Mouse (Mus musculus) CH12.LX (cell line): ENCODE measurements around the gene Wdr63. TPM values are rescaled to one million over a fixed set of nuclear protein-coding genes. Genes with fewer than 3 reads are reported as not detected.

Source experiments
- DNase-seq: peaks from one replicate; pipeline ENCODE4 v3.0.0-alpha.2; 2013; ENCODE audit errors: extremely low read depth
- H3K27ac ChIP-seq: 2 replicates; pipeline ENCODE4 v1.5.1; 2012; ENCODE audit warnings: low read depth, mild to moderate bottlenecking, control low read depth, moderate library complexity; ENCODE audit not compliant: insufficient read depth
- H3K27me3 ChIP-seq: replicated peaks from 2 replicates; pipeline ENCODE3; 2012; ENCODE audit warnings: inconsistent platforms
- H3K36me3 ChIP-seq, 2 experiments: replicated peaks in 1 of 2; 2 replicates each; pipeline versions ENCODE3 to v1.6.1; 2012; ENCODE audit warnings: inconsistent platforms in 1 of 2, low read length in 1 of 2, mild to moderate bottlenecking in 1 of 2, mixed read lengths in 1 of 2, moderate library complexity in 1 of 2; ENCODE audit not compliant: control insufficient read depth in 1 of 2, insufficient read depth in 1 of 2
- H3K4me1 ChIP-seq, 2 experiments: 2 replicates each; pipeline ENCODE4 v1.6.1; 2012; ENCODE audit warnings: inconsistent platforms in 1 of 2, moderate library complexity in 1 of 2; ENCODE audit not compliant: insufficient read depth in 2 of 2, control insufficient read depth in 1 of 2
- H3K4me2 ChIP-seq: 2 replicates; pipeline ENCODE4 v1.6.1; 2012; ENCODE audit warnings: low read depth, mild to moderate bottlenecking, control low read depth; ENCODE audit not compliant: poor library complexity, insufficient read depth, severe bottlenecking
- H3K4me3 ChIP-seq, 3 experiments: fragments of 150-350 bp in 1 of 3; sonication (generic) in 1 of 3; replicated peaks in 1 of 3; 2 replicates each; pipeline versions ENCODE3 to v1.5.1; 2011 to 2012; ENCODE audit warnings: low read depth in 2 of 3, low read length in 2 of 3, mild to moderate bottlenecking in 2 of 3, moderate library complexity in 2 of 3, control low read depth in 1 of 3, improper control_type of control experiment in 1 of 3, inconsistent platforms in 1 of 3, mixed read lengths in 1 of 3; ENCODE audit not compliant: poor library complexity in 1 of 3
- H3K79me2 ChIP-seq: replicated peaks from 2 replicates; pipeline ENCODE4 v1.6.1; 2012; ENCODE audit warnings: mild to moderate bottlenecking, moderate library complexity; ENCODE audit not compliant: control insufficient read depth, poor library complexity, insufficient read depth, severe bottlenecking; ENCODE audit errors: extremely low read depth
- H3K9ac ChIP-seq: 2 replicates; pipeline ENCODE4 v1.6.1; 2012; ENCODE audit warnings: low read depth, mild to moderate bottlenecking, control low read depth, moderate library complexity; ENCODE audit not compliant: insufficient read depth
- H3K9me3 ChIP-seq: replicated peaks from 2 replicates; pipeline ENCODE3; 2012; ENCODE audit warnings: low read length, inconsistent platforms, mixed read lengths
- CHD1 ChIP-seq: IDR thresholded peaks from 2 replicates; pipeline ENCODE4 v1.6.1; 2012; ENCODE audit warnings: low read depth, low read length, improper control_type of control experiment, inconsistent platforms
- CHD2 ChIP-seq: IDR thresholded peaks from 2 replicates; pipeline ENCODE4 v1.6.1; 2011; ENCODE audit warnings: low read length, improper control_type of control experiment
- CTCF ChIP-seq, 2 experiments: IDR thresholded peaks in 1 of 2; conservative IDR thresholded peaks in 1 of 2; 2 replicates each; pipeline ENCODE4 v1.5.1; 2011 to 2012; ENCODE audit warnings: low read depth in 2 of 2, low read length in 2 of 2, improper control_type of control experiment in 1 of 2, inconsistent platforms in 1 of 2, mild to moderate bottlenecking in 1 of 2, moderate library complexity in 1 of 2
- ELF1 ChIP-seq: IDR thresholded peaks from 2 replicates; pipeline ENCODE4 v1.6.1; 2014; ENCODE audit warnings: low read depth, mild to moderate bottlenecking, inconsistent platforms, low read length, improper control_type of control experiment
- EP300 ChIP-seq: IDR thresholded peaks from 2 replicates; pipeline ENCODE4 v1.6.1; 2011; ENCODE audit warnings: low read length, improper control_type of control experiment
- ETS1 ChIP-seq: conservative IDR thresholded peaks from 2 replicates; pipeline ENCODE4 v1.6.1; 2012; ENCODE audit warnings: low read depth, mild to moderate bottlenecking, inconsistent platforms, low read length, improper control_type of control experiment, moderate library complexity
- GABPA ChIP-seq: IDR thresholded peaks from 2 replicates; pipeline ENCODE4 v1.6.1; 2012; ENCODE audit warnings: low read depth, low read length, improper control_type of control experiment, inconsistent platforms; ENCODE audit not compliant: insufficient replicate concordance
- HCFC1 ChIP-seq: IDR thresholded peaks from 2 replicates; pipeline ENCODE4 v1.6.1; 2012; ENCODE audit warnings: low read depth, mild to moderate bottlenecking, inconsistent platforms, low read length, improper control_type of control experiment
- IRF4 ChIP-seq: IDR thresholded peaks from 2 replicates; pipeline ENCODE4 v1.6.1; 2014; ENCODE audit warnings: low read depth, mild to moderate bottlenecking, inconsistent platforms, low read length, improper control_type of control experiment
- KAT2A ChIP-seq: IDR thresholded peaks from 2 replicates; pipeline ENCODE4 v1.6.1; 2012; ENCODE audit warnings: low read length, improper control_type of control experiment, inconsistent platforms; ENCODE audit not compliant: insufficient replicate concordance
- MAX ChIP-seq: IDR thresholded peaks from 2 replicates; pipeline ENCODE4 v1.6.1; 2011; ENCODE audit warnings: low read length, improper control_type of control experiment
- MAZ ChIP-seq: IDR thresholded peaks from 2 replicates; pipeline ENCODE4 v1.6.1; 2012; ENCODE audit warnings: low read depth, mild to moderate bottlenecking, inconsistent platforms, low read length, improper control_type of control experiment, moderate library complexity
- MEF2A ChIP-seq: IDR thresholded peaks from 2 replicates; pipeline ENCODE4 v1.6.1; 2014; ENCODE audit warnings: low read depth, mild to moderate bottlenecking, inconsistent platforms, low read length, improper control_type of control experiment, borderline replicate concordance
- MXI1 ChIP-seq: IDR thresholded peaks from 2 replicates; pipeline ENCODE4 v1.6.1; 2011; ENCODE audit warnings: mild to moderate bottlenecking, low read depth, low read length, improper control_type of control experiment
- MYC ChIP-seq: IDR thresholded peaks from 2 replicates; pipeline ENCODE4 v1.6.1; 2011; ENCODE audit warnings: low read depth, mild to moderate bottlenecking, improper control_type of control experiment, low read length
- NELFE ChIP-seq: IDR thresholded peaks from 2 replicates; pipeline ENCODE4 v1.6.1; 2011; ENCODE audit warnings: low read depth, low read length, improper control_type of control experiment
- NRF1 ChIP-seq: IDR thresholded peaks from 2 replicates; pipeline ENCODE4 v1.6.1; 2014; ENCODE audit warnings: low read depth, mild to moderate bottlenecking, inconsistent platforms, low read length, improper control_type of control experiment, moderate library complexity
- PAX5 ChIP-seq: IDR thresholded peaks from 2 replicates; pipeline ENCODE4 v1.6.1; 2012; ENCODE audit warnings: low read length, inconsistent platforms, mixed read lengths
- POLR2A ChIP-seq: IDR thresholded peaks from 2 replicates; pipeline ENCODE4 v1.6.1; 2011; ENCODE audit warnings: low read depth, mild to moderate bottlenecking, improper control_type of control experiment, low read length
- POLR2AphosphoS2 ChIP-seq: IDR thresholded peaks from 2 replicates; pipeline ENCODE4 v1.6.1; 2011; ENCODE audit warnings: low read depth, low read length, improper control_type of control experiment
- RCOR1 ChIP-seq: conservative IDR thresholded peaks from 2 replicates; pipeline ENCODE4 v1.6.1; 2012; ENCODE audit warnings: low read depth, mild to moderate bottlenecking, inconsistent platforms, low read length, improper control_type of control experiment
- SIN3A ChIP-seq: IDR thresholded peaks from 2 replicates; pipeline ENCODE4 v1.6.1; 2012; ENCODE audit warnings: low read length, improper control_type of control experiment, inconsistent platforms
- SMC3 ChIP-seq: IDR thresholded peaks from 2 replicates; pipeline ENCODE4 v1.6.1; 2011; ENCODE audit warnings: low read depth, low read length, improper control_type of control experiment
- UBTF ChIP-seq: IDR thresholded peaks from 2 replicates; pipeline ENCODE4 v1.6.1; 2012; ENCODE audit warnings: low read depth, mild to moderate bottlenecking, inconsistent platforms, low read length, improper control_type of control experiment, moderate library complexity
- ZKSCAN1 ChIP-seq: IDR thresholded peaks from 2 replicates; pipeline ENCODE4 v1.6.1; 2012; ENCODE audit warnings: low read depth, inconsistent platforms, low read length, improper control_type of control experiment, borderline replicate concordance
- ZNF384 ChIP-seq: IDR thresholded peaks from 2 replicates; pipeline ENCODE4 v1.6.1; 2012; ENCODE audit warnings: low read depth, low read length, improper control_type of control experiment, inconsistent platforms
- dilution Hi-C: fragments of 300-500 bp; cut with MboI; formaldehyde crosslinking; loops from 2 replicates; pipeline ENCODE4 v1.14.3; 2020; ENCODE audit warnings: low sequenced_read_pairs; ENCODE audit not compliant: extremely low pct_unique_long_range_greater_than_20kb, extremely low pct_ligation_motif_present
- in situ Hi-C: fragments of 300-500 bp; cut with MboI; formaldehyde crosslinking; loops from 3 replicates; pipeline ENCODE4 v1.14.3; 2019; ENCODE audit warnings: low sequenced_read_pairs, low pct_ligation_motif_present, low pct_unique_long_range_greater_than_20kb, mixed read lengths
- polyA plus RNA-seq: library from polyadenylated mRNA; unstranded; fragments of >175 nt; gene quantifications from 2 replicates; pipeline ENCODE4 v1.2.1, GENCODE M21; 2012; ENCODE audit warnings: low read depth; ENCODE audit not compliant: insufficient read length
- total RNA-seq, 2 experiments: library from RNA; depleted of rRNA; stranded (reverse); fragments of 300-350 nt in 1 of 2; fragments of >200 nt in 1 of 2; gene quantifications; 2 replicates each; pipeline ENCODE4 v1.2.3; 2012 to 2014

Wdr63 gene
- total and polyA plus RNA-seq, 3 experiments: not detected

DNA sequence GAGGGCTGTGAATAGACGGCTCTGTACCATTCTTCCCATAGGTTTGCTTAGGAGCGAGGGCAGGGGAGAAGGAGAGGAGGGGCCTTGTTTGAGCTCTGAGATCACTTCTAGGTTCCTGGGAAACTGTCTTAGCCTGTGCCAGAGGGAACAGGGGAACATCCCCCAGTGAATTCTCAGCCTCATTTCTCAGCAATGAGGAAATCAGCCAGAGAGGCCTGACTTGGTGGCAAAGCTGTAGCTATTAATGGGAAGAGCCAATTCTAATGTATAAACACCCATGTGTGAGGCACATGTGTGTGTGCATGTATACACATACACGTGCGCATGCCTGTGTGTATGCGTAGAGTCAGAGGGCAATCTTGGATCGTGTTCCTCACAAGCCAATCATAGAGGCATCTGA, 3.0 kb upstream of the Wdr63 start:
- peaks cover 5% of the 10 kb centered on the region for H3K9me3 ChIP-seq
- no peaks in the 10 kb centered on the region for H3K36me3 ChIP-seq
- H3K4me2 ChIP-seq: no peak overlapping the region
- TF ChIP-seq POLR2A (no peak), MEF2A (no peak), MAZ (no peak), EP300 (no peak), RCOR1 (no peak), CHD2 (no peak), ELF1 (no peak), UBTF (no peak), CHD1 (no peak), POLR2AphosphoS2 (no peak), GABPA (no peak), MYC (no peak), NELFE (no peak), SIN3A (no peak), NRF1 (no peak), PAX5 (no peak)
- no peak overlapping the region for H3K9ac ChIP-seq
- peaks cover 6 to 15% of the 10 kb centered on the region in 2 experiments for H3K4me1 ChIP-seq
- DNase-seq: no peak
- no peak overlapping the region for H3K4me3 ChIP-seq
- no peaks in the 10 kb centered on the region for H3K27me3 ChIP-seq
- H3K27ac ChIP-seq: no peak overlapping the region
- no peaks in the 10 kb centered on the region for H3K79me2 ChIP-seq
- dilution Hi-C loops (no loop called here), in situ Hi-C loops (loop anchor here (10.0 kb wide), 1 partner anchor 46 kb away; no protein-coding TSS in a partner anchor)

DNA sequence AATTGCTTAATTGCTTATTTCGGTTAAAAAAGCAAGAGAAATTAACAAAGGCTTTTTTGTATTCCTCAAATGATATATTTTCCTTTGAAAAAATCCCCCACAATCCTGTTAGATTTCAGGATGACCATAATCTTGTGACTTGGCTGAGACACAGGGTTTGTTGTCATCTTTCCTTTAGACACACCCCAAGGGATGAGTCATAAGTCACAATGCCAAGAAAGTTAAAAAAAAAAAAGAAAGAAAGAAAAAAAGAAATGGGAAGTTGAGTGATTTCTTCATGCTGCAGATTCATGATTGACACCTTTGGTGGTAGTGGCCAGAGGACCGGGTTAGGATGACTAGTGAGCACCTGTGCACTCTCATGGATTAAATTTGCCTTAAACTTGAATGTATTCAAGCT, 2.4 kb upstream of the Wdr63 start:
- peak; percentile 44; the same call in 1 of the 2 replicates for TF ChIP-seq ETS1
- TF ChIP-seq MYC: no peak
- no peak for TF ChIP-seq ZKSCAN1
- no peak for TF ChIP-seq SMC3
- TF ChIP-seq NELFE: no peak
- TF ChIP-seq MXI1: no peak
- no peak for TF ChIP-seq UBTF
- no peak for TF ChIP-seq IRF4
- no peak for TF ChIP-seq MEF2A
- TF ChIP-seq ZNF384: peak; percentile 90
- TF ChIP-seq MAX: no peak
- no peak for TF ChIP-seq POLR2AphosphoS2
- no peak for TF ChIP-seq POLR2A
- TF ChIP-seq ELF1: no peak
- TF ChIP-seq KAT2A: no peak
- no peak for TF ChIP-seq CTCF (conservative IDR thresholded peaks at IDR 0.05 in 1 of 2, IDR thresholded peaks at IDR 0.05 in 1 of 2; ENCODE audit: low read depth in 2 of 2, low read length in 2 of 2)
- no peak for TF ChIP-seq PAX5
- no peak for TF ChIP-seq HCFC1
- dilution Hi-C loops: no loop called here
- peaks cover 10% of the 10 kb centered on the region for H3K9me3 ChIP-seq

More for the DNA sequence above, 2.4 kb upstream of the Wdr63 start:
- H3K27ac ChIP-seq: no peak overlapping the region
- H3K4me1 ChIP-seq: peaks cover 6 to 15% of the 10 kb centered on the region in 2 experiments
- H3K36me3 ChIP-seq: no peaks in the 10 kb centered on the region
- in situ Hi-C loops: loop anchor here (10.0 kb wide), 1 partner anchor 46 kb away; no protein-coding TSS in a partner anchor
- no peak overlapping the region for H3K9ac ChIP-seq
- peak; percentile 34 for DNase-seq
- no peaks in the 10 kb centered on the region for H3K27me3 ChIP-seq
- H3K79me2 ChIP-seq: no peaks in the 10 kb centered on the region
- no peak overlapping the region for H3K4me2 ChIP-seq
- no peak overlapping the region for H3K4me3 ChIP-seq
